Mouse (Mus musculus): ENCODE results near the gene Lnpep.

The Lnpep gene

GRCm38 (mm10) chr17:17492116-17492515 is 132.7 kb downstream of the Lnpep start:
- no peak for DNase-seq (ENCODE audit: low spot score)

GRCm38 (mm10) chr17:17491622-17492001 is 133.2 kb downstream of the Lnpep start:
- no peak for DNase-seq (ENCODE audit: low spot score)

DNA sequence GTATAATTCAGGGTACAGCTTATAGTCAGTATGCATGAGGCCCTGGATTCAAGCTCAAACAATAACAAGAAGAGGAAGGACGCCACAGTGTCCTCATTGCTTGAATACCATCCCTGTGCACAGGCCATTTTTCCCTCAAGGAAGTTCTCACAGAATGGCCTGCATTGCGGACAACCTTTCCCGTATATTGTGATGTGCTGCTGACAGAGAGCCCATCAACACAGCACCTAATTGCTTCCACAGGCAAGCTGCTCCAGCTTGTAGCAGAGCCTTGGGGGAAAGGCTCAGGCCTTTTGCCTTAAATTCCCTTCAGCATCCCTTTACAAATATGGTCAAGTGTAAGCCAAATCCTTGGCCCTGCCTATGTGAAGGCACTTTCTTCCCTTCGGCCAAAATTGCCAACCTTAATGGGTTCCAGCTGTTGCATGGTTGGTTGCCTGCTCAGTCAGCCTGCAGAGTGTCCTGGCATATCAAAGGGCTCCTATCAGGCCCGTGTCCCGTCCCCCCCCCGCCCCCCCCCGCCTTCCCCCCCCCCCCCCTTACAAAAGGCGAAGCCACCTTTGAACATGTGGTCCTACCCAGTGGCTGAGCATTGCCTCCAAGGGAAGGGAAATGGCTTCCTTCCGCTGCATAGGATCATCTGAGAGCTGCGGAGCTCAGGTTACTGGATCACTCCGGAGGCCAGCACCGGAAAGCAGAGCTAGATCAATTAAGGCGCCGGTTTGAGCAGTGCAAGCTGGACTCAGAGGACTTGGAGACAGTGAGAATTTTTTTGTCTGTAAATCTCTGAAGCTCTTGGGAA is 133.8 kb downstream of the Lnpep start:
- peak; percentile 83 for DNase-seq (ENCODE audit: low spot score)

GRCm38 (mm10) chr17:17485789-17486188 is 139.1 kb downstream of the Lnpep start:
- no peak for DNase-seq (ENCODE audit: low spot score)

All from embryo, embryonic 10.5 days (tissue).